Mouse (Mus musculus) ES-E14 (cell line): Measurements from ENCODE around the gene Map2k6.

Experiments
- CHD2 ChIP-seq: IDR thresholded peaks from 2 replicates; pipeline ENCODE4 v1.6.1; 2014; ENCODE audit warnings: mild to moderate bottlenecking, low read depth, low read length, inconsistent platforms
- HCFC1 ChIP-seq: IDR thresholded peaks from 2 replicates; pipeline ENCODE4 v1.6.1; 2012; ENCODE audit warnings: low read length, inconsistent platforms, borderline replicate concordance; ENCODE audit not compliant: insufficient read depth
- MAFK ChIP-seq: IDR thresholded peaks from 2 replicates; pipeline ENCODE4 v1.6.1; 2014; ENCODE audit warnings: mild to moderate bottlenecking, low read depth, low read length, inconsistent platforms; ENCODE audit not compliant: insufficient read depth
- ZC3H11A ChIP-seq: IDR thresholded peaks from 2 replicates; pipeline ENCODE4 v1.6.1; 2012; ENCODE audit warnings: low read depth, mild to moderate bottlenecking, inconsistent platforms, low read length, borderline replicate concordance
- ZNF384 ChIP-seq: IDR thresholded peaks from 2 replicates; pipeline ENCODE4 v1.6.1; 2012; ENCODE audit warnings: low read depth, low read length, inconsistent platforms

DNA sequence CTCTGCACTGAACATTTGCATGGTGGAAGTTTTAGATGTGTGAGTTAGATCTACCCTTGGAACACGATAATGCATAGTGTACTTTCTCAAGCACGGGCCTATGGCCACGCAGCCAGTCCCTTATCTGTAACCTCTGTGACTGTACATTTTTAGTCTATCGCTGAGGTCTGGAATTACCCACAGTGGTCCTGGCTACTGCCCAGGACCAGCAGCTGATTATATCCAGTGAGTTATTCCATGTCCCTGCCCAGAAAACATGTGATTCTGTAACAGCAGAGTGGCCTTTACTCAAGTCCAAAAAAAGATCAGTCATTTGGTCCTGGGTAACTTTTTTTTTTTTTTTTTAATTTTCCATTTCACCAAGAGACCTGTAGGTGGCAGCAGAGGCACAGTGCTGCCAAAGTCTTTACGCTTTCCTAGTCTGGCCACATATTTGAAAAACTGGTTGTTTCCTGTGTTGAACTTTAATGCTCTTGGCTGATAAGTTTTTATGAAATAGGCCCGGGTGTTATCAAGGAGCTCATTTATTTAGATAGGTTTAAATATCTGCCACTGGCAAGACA, 99.8 kb downstream of the Map2k6 start:
- no peak for TF ChIP-seq CHD2
- no peak for TF ChIP-seq ZC3H11A
- no peak for TF ChIP-seq MAFK
- TF ChIP-seq HCFC1, result no peak
- TF ChIP-seq ZNF384, result peak; percentile 99
